Mouse (Mus musculus) megakaryocyte, embryonic 14.5 days (primary cell): ENCODE results near the gene Morc3.

ENCODE experiments used
- FLI1 ChIP-seq: IDR thresholded peaks from 2 replicates; pipeline ENCODE4 v1.6.1; 2012; ENCODE audit warnings: low read length, inconsistent platforms, mixed read lengths
- GATA1 ChIP-seq: IDR thresholded peaks from 3 replicates; pipeline ENCODE4 v1.6.1; 2012; ENCODE audit warnings: mixed read lengths, low read length, inconsistent platforms, borderline replicate concordance

- TF ChIP-seq FLI1 (no peak), GATA1 (no peak)
Observed at GRCm38 (mm10) chr16:93859967-93860366, 28.0 kb downstream of the Morc3 start.
